Mouse (Mus musculus): ENCODE data around the gene Sept3. TPM values are rescaled to one million over a fixed set of nuclear protein-coding genes. Genes with fewer than 3 reads are reported as not detected.

Gene Sept3
- polyA plus RNA-seq, 1 experiment from 2014 or later = 0.32 TPM

DNA sequence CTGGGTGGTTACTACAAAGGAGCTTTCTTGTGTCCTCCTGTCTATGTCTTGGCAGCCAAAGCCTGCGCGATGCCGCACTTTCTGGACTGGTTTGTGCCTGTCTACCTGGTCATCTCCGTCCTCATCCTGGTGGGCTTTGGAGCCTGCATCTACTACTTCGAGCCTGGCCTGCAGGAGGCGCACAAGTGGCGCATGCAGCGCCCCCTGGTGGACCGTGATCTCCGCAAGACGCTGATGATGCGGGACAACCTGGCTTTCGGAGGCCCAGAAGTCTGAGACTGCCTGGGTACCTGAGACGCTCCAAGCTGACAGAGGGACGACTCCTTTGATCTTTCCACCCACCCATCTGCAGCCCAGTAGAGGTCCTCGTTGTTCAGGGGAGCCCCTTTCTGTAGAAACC, 15.2 kb upstream of the Sept3 start:
- H3K27ac ChIP-seq (ENCODE audit: low read length) = no peak overlapping the region
- 10% methylated on average over 16 of the region's 16 CpGs for WGBS (ENCODE audit: insufficient replicate concordance)
- no peak overlapping the region for H3K9ac ChIP-seq (ENCODE audit: low read depth, low read length)

DNA sequence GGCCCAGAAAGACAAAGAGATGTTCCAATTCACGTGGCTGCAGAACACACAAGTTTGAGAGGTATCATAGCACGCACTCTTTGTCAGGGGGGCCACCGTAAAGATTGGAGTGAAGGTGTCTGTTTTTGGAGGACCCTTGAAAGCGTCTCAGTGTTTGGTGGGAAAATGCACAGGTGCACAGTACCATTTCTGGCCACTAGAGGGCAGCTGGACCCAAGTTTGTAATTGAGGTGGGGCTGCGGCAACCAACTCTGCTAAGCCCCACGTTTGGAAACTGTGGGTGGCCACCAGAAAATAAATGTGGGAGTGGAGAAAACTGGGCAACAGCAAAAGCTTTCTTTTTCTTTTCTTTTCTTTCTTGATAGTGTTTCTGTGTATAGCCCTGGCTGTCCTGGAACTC, 8.3 kb upstream of the Sept3 start:
- no peak overlapping the region for H3K4me3 ChIP-seq (ENCODE audit: low read depth, low read length)
- H3K4me2 ChIP-seq (ENCODE audit: low read depth, low read length) = no peak overlapping the region
- no peak for ATAC-seq (ENCODE audit: low read depth)
- WGBS (ENCODE audit: insufficient replicate concordance) = 11% methylated on average over 6 of the region's 6 CpGs
- no peaks in the 10 kb centered on the region for H3K4me1 ChIP-seq (ENCODE audit: control insufficient read depth, low read depth, low read length)
- no peak overlapping the region for H3K27ac ChIP-seq (ENCODE audit: low read length)
- no peaks in the 10 kb centered on the region for H3K36me3 ChIP-seq (ENCODE audit: control insufficient read depth, insufficient read depth)
- H3K9me3 ChIP-seq (replicated peaks; ENCODE audit: control insufficient read depth, low read length) = no peaks in the 10 kb centered on the region
- no peak overlapping the region for H3K9ac ChIP-seq (ENCODE audit: low read depth, low read length)
- peaks cover 3% of the 10 kb centered on the region; the same call in 1 of the 2 replicates for H3K27me3 ChIP-seq (ENCODE audit: control insufficient read depth, insufficient read depth, low read depth, low read length)

More for the DNA sequence above, 15.2 kb upstream of the Sept3 start:
- Histone ChIP-seq H3K4me3 (ENCODE audit: low read depth, low read length) (no peak overlapping the region), H3K4me1 (ENCODE audit: control insufficient read depth, low read depth, low read length) (no peaks in the 10 kb centered on the region), H3K9me3 (replicated peaks; ENCODE audit: control insufficient read depth, low read length) (no peaks in the 10 kb centered on the region), H3K4me2 (ENCODE audit: low read depth, low read length) (no peak overlapping the region), H3K36me3 (ENCODE audit: control insufficient read depth, insufficient read depth) (no peaks in the 10 kb centered on the region), H3K27me3 (ENCODE audit: control insufficient read depth, insufficient read depth, low read depth, low read length) (no peaks in the 10 kb centered on the region; the same call in 1 of the 2 replicates)
- no peak for ATAC-seq (ENCODE audit: low read depth)

DNA sequence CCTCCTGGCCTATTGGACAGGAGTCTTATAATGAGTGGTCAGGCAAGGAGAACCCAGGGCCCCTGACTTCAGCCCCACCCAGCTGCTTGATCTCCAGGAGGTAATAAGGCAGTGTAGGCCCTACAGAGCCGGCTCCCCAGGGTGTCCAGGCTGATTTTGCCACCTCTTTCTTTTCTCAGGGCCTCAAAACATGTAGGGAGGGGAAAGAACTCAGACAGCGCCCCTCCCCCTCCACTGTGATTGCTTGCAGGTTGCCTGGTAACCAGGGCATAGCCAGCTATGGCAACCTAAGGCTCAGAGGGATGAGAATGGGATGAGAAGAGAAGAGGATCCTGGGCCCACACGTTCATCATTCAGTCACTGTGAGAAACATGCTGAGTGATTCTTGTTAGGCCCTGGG, 6.5 kb upstream of the Sept3 start:
- Histone ChIP-seq H3K9ac (ENCODE audit: low read depth, low read length) (no peak overlapping the region), H3K9me3 (replicated peaks; ENCODE audit: control insufficient read depth, low read length) (no peaks in the 10 kb centered on the region), H3K27ac (ENCODE audit: low read length) (no peak overlapping the region), H3K4me1 (ENCODE audit: control insufficient read depth, low read depth, low read length) (no peaks in the 10 kb centered on the region), H3K4me2 (ENCODE audit: low read depth, low read length) (no peak overlapping the region), H3K36me3 (ENCODE audit: control insufficient read depth, insufficient read depth) (no peaks in the 10 kb centered on the region), H3K27me3 (ENCODE audit: control insufficient read depth, insufficient read depth, low read depth, low read length) (peaks cover 18% of the 10 kb centered on the region), H3K4me3 (ENCODE audit: low read depth, low read length) (no peak overlapping the region)
- WGBS (ENCODE audit: insufficient replicate concordance) = 38% methylated on average over 3 of the region's 3 CpGs
- ATAC-seq (ENCODE audit: low read depth) = no peak

DNA sequence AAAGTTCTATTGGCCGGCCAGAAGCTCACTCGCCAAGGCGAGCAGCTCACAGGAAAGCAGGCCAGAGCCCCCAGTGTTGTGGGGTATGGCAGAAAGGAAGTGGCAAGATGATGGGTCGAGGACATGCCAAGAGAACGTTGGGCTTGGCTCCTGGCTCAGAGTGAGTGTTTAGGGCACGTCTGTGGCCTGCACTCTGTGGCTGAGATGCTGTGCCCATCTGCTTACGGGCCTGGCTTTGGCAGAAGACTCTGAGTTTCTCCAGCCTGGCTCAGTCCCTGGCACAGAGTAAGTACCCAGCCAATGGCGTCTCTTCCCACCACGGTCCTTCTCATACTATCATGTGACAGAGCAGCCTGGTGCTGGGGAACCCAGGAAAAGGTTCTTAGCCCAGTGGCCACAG, 5.9 kb upstream of the Sept3 start:
- WGBS (ENCODE audit: insufficient replicate concordance) = 62% methylated on average over 9 of the region's 9 CpGs
- H3K27me3 ChIP-seq (ENCODE audit: control insufficient read depth, insufficient read depth, low read depth, low read length) = peaks cover 24% of the 10 kb centered on the region
- no peak overlapping the region for H3K4me2 ChIP-seq (ENCODE audit: low read depth, low read length)
- H3K9me3 ChIP-seq (replicated peaks; ENCODE audit: control insufficient read depth, low read length) = no peaks in the 10 kb centered on the region
- no peak overlapping the region for H3K27ac ChIP-seq (ENCODE audit: low read length)
- no peak overlapping the region for H3K9ac ChIP-seq (ENCODE audit: low read depth, low read length)
- H3K4me3 ChIP-seq (ENCODE audit: low read depth, low read length) = no peak overlapping the region
- no peak for ATAC-seq (ENCODE audit: low read depth)
- no peaks in the 10 kb centered on the region for H3K36me3 ChIP-seq (ENCODE audit: control insufficient read depth, insufficient read depth)
- no peaks in the 10 kb centered on the region for H3K4me1 ChIP-seq (ENCODE audit: control insufficient read depth, low read depth, low read length)

DNA sequence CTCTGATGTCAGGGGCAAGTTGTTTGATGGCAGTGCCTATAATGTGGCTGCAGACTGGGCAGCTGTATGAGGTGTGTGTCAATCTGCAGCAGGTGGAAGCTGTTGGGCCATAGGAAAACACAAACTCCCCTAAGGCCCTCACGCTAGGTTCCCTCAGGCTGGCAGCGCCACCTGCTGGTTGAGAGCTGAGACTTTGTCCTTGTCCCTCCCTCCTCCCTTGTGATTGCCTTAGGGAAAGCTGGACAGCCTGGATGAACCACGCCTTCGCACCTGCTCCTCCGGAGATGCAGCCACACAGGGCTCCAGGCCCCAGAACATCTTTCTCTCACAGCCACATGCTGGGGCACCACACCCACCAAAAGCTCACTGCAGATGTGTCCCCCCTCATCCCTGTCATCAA, 3.5 kb upstream of the Sept3 start:
- Histone ChIP-seq H3K4me2 (ENCODE audit: low read depth, low read length) (no peak overlapping the region), H3K9me3 (replicated peaks; ENCODE audit: control insufficient read depth, low read length) (no peaks in the 10 kb centered on the region), H3K4me3 (ENCODE audit: low read depth, low read length) (no peak overlapping the region), H3K36me3 (ENCODE audit: control insufficient read depth, insufficient read depth) (no peaks in the 10 kb centered on the region), H3K27ac (ENCODE audit: low read length) (no peak overlapping the region), H3K27me3 (ENCODE audit: control insufficient read depth, insufficient read depth, low read depth, low read length) (peaks cover 48% of the 10 kb centered on the region), H3K9ac (ENCODE audit: low read depth, low read length) (no peak overlapping the region), H3K4me1 (ENCODE audit: control insufficient read depth, low read depth, low read length) (peaks cover 3% of the 10 kb centered on the region; the same call in 1 of the 2 replicates)
- no peak for ATAC-seq (ENCODE audit: low read depth)
- WGBS (ENCODE audit: insufficient replicate concordance) = 6% methylated on average over 5 of the region's 5 CpGs

DNA sequence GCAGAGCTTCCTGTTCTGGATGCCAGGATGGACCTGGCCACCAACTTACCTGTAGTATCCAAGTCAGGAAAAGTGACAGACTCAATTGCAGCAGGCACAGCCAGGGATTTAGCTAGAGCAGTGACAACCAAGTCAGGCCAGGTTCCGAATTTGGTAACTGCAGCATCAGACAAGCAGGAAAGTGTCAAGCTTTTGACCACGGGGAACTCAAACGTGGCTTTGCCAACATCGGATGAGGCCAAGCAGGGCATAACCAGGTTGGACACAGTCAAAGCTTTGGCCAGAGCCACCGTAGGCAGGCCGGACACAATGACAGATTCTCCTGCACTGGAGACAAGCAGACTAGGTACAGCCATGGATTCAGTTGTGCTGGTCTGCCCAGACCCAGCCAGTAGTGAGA, 2.4 kb upstream of the Sept3 start:
- peaks cover 3% of the 10 kb centered on the region; the same call in 1 of the 2 replicates for H3K4me1 ChIP-seq (ENCODE audit: control insufficient read depth, low read depth, low read length)
- no peak overlapping the region for H3K4me3 ChIP-seq (ENCODE audit: low read depth, low read length)
- H3K9me3 ChIP-seq (replicated peaks; ENCODE audit: control insufficient read depth, low read length) = no peaks in the 10 kb centered on the region
- H3K4me2 ChIP-seq (ENCODE audit: low read depth, low read length) = no peak overlapping the region
- ATAC-seq (ENCODE audit: low read depth) = no peak
- 62% methylated on average over 6 of the region's 6 CpGs for WGBS (ENCODE audit: insufficient replicate concordance)
- no peak overlapping the region for H3K9ac ChIP-seq (ENCODE audit: low read depth, low read length)
- no peak overlapping the region for H3K27ac ChIP-seq (ENCODE audit: low read length)
- no peaks in the 10 kb centered on the region for H3K36me3 ChIP-seq (ENCODE audit: control insufficient read depth, insufficient read depth)
- peaks cover 58% of the 10 kb centered on the region for H3K27me3 ChIP-seq (ENCODE audit: control insufficient read depth, insufficient read depth, low read depth, low read length)

DNA sequence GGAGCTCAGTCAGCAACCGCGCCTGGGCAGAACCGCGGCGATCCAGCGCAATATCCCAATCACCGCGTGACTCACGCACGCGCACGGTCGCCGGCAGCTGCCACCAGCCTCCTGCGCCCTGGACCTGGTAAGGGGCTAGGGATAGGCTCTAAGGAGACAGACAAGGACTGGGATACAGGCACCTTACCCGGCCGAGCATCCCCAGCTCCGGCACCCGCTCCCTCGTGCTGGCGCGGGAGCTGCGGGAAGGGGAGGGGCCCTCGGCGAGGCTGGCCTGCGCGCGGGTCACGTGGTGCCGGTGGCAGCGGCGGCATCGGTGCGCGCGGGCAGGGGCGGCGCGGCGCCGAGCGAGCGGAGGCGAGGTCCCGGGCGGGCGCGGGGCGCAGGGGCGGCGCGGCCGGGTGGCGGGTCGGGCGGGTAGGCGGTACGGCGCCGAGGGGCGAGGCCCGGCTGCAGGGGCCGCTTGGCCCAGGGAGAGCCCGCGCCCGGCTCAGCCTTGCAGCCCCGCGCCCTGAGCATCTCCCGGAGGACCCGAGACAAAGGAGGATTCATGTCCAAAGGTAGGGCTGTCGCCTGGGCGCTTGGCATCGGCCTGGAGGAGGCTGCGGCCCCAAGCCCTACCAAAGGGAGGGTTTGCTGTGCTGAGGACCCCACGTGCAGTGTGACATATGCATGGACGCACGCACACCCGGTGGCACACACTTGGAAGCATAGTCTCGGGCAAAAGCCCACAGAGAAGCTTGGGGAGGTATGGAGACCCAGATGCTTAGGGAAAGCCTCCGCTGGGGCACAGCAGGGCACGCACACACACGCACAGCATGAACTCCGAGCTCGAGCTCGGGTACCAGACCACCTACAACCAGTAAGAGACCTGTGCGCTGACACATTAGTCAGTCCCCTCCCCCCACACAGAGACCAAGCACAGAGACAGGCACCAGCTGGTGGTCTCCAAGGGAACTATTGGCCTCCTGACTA, 521 bp downstream of the Sept3 start:
- Histone ChIP-seq H3K4me2 (ENCODE audit: low read depth, low read length) (peak overlapping the region; percentile 56), H3K4me1 (ENCODE audit: control insufficient read depth, low read depth, low read length) (peaks cover 3% of the 10 kb centered on the region; the same call in 1 of the 2 replicates), H3K27me3 (ENCODE audit: control insufficient read depth, insufficient read depth, low read depth, low read length) (peaks cover 55% of the 10 kb centered on the region), H3K9me3 (replicated peaks; ENCODE audit: control insufficient read depth, low read length) (no peaks in the 10 kb centered on the region), H3K9ac (ENCODE audit: low read depth, low read length) (no peak overlapping the region), H3K36me3 (ENCODE audit: control insufficient read depth, insufficient read depth) (no peaks in the 10 kb centered on the region), H3K4me3 (ENCODE audit: low read depth, low read length) (peak overlapping the region; percentile 44), H3K27ac (ENCODE audit: low read length) (no peak overlapping the region)
- WGBS (ENCODE audit: insufficient replicate concordance) = 1% methylated on average over 74 of the region's 86 CpGs
- ATAC-seq (ENCODE audit: low read depth) = no peak

DNA sequence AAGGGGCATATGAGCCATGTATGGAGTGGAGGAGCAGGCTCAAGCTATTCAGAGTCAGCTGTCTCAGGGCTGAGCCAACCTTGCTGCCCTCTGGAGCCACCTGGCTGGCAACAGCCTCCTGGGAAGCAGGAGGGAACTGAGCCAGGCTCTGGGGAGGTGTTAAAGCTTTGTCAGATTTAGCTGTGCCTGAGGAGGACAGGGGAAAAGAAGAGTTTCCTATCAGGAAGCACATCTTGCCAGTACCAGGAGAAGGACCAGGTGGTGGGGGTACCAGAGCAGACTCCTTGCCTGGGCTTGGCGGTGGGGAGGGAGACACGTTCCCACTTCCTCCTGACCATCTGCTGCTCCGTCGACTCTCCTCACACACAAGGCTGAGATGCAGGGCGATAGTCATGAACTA, 2.9 kb downstream of the Sept3 start:
- Histone ChIP-seq H3K36me3 (ENCODE audit: control insufficient read depth, insufficient read depth) (no peaks in the 10 kb centered on the region), H3K4me3 (ENCODE audit: low read depth, low read length) (no peak overlapping the region), H3K9me3 (replicated peaks; ENCODE audit: control insufficient read depth, low read length) (no peaks in the 10 kb centered on the region), H3K27me3 (ENCODE audit: control insufficient read depth, insufficient read depth, low read depth, low read length) (peaks cover 43% of the 10 kb centered on the region), H3K4me1 (ENCODE audit: control insufficient read depth, low read depth, low read length) (peaks cover 3% of the 10 kb centered on the region; the same call in 1 of the 2 replicates), H3K9ac (ENCODE audit: low read depth, low read length) (no peak overlapping the region), H3K27ac (ENCODE audit: low read length) (no peak overlapping the region), H3K4me2 (ENCODE audit: low read depth, low read length) (no peak overlapping the region)
- ATAC-seq (ENCODE audit: low read depth) = no peak
- 34% methylated on average over 5 of the region's 5 CpGs for WGBS (ENCODE audit: insufficient replicate concordance)

DNA sequence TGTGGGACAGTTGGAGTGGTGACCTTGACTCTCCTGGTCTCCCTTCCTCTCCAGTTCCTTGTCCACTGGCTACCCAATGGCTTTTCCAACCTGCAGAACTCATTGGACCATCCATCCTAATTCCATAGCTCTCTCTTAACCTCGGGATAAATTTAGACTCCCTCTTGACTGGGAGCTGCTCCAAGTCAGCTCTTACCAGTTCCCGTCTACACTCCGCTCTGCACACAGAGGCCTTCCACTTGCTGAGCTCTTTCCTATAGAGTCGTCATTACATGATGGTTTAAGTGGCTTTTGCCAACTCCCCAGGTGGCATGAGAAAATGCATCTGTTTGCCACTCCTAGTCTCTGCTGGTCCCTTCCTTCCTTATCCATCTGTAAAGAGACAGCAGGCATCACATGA, 5.9 kb downstream of the Sept3 start:
- no peak for ATAC-seq (ENCODE audit: low read depth)
- 54% methylated on average over 4 of the region's 4 CpGs for WGBS (ENCODE audit: insufficient replicate concordance)
- no peaks in the 10 kb centered on the region for H3K36me3 ChIP-seq (ENCODE audit: control insufficient read depth, insufficient read depth)

More for the DNA sequence above, 5.9 kb downstream of the Sept3 start:
- no peaks in the 10 kb centered on the region for H3K4me1 ChIP-seq (ENCODE audit: control insufficient read depth, low read depth, low read length)
- H3K27me3 ChIP-seq (ENCODE audit: control insufficient read depth, insufficient read depth, low read depth, low read length) = peaks cover 15% of the 10 kb centered on the region
- no peak overlapping the region for H3K27ac ChIP-seq (ENCODE audit: low read length)
- H3K9me3 ChIP-seq (replicated peaks; ENCODE audit: control insufficient read depth, low read length) = no peaks in the 10 kb centered on the region
- H3K4me2 ChIP-seq (ENCODE audit: low read depth, low read length) = no peak overlapping the region
- no peak overlapping the region for H3K9ac ChIP-seq (ENCODE audit: low read depth, low read length)
- no peak overlapping the region for H3K4me3 ChIP-seq (ENCODE audit: low read depth, low read length)
